Mouse (Mus musculus): ENCODE results near the gene Ccl28.
"Not testable (repeated sequence)": the region's sequence is repeated elsewhere in the genome, so short reads cannot be mapped to it uniquely, and the experiment has no call there.

The Ccl28 gene

GRCm38 (mm10) chr13:119623634-119624033 is at the start of gene Ccl28:
Gene Ccl28 (plus strand): TSS chr13:119623819.
- no peak for DNase-seq

GRCm38 (mm10) chr13:119596321-119597211 is 27.1 kb upstream of the Ccl28 start:
- not testable (repeated sequence) for DNase-seq

- DNase-seq, result not testable (repeated sequence)
Measured at GRCm38 (mm10) chr13:119598466-119598865, 25.2 kb upstream of the Ccl28 start.

- not testable (repeated sequence) for DNase-seq
Measured at GRCm38 (mm10) chr13:119599066-119599465, 24.6 kb upstream of the Ccl28 start.

GRCm38 (mm10) chr13:119599498-119599897 is 24.1 kb upstream of the Ccl28 start:
- DNase-seq, result not testable (repeated sequence)

- DNase-seq, result not testable (repeated sequence)
Measured at GRCm38 (mm10) chr13:119600166-119600565, 23.5 kb upstream of the Ccl28 start.

- DNase-seq, result peak in 1 of 2 experiments; percentile 40
Measured at GRCm38 (mm10) chr13:119602688-119603331, 20.8 kb upstream of the Ccl28 start.

GRCm38 (mm10) chr13:119603890-119604289 is 19.7 kb upstream of the Ccl28 start:
- DNase-seq, result not testable (repeated sequence)

- not testable (repeated sequence) for DNase-seq
Measured at GRCm38 (mm10) chr13:119604322-119604721, 19.3 kb upstream of the Ccl28 start.

- DNase-seq, result peak in 1 of 2 experiments; percentile 55
Measured at GRCm38 (mm10) chr13:119618841-119619240, 4.8 kb upstream of the Ccl28 start.

- DNase-seq, result peak; percentile 85 to 86
Measured at GRCm38 (mm10) chr13:119619735-119620134, 3.9 kb upstream of the Ccl28 start.

- DNase-seq, result peak; percentile 35 to 73
Measured at GRCm38 (mm10) chr13:119625952-119626351, 2.3 kb downstream of the Ccl28 start.

- peak; percentile 78 to 83 for DNase-seq
Measured at GRCm38 (mm10) chr13:119631482-119632155, 8.0 kb downstream of the Ccl28 start.

- DNase-seq, result no peak
Measured at GRCm38 (mm10) chr13:119632156-119632548, 8.5 kb downstream of the Ccl28 start.

- DNase-seq, result no peak
Measured at GRCm38 (mm10) chr13:119635496-119635895, 11.9 kb downstream of the Ccl28 start.

GRCm38 (mm10) chr13:119637837-119638236 is 14.2 kb downstream of the Ccl28 start:
- DNase-seq, result peak in 1 of 2 experiments; percentile 40

- peak; percentile 70 for DNase-seq
Measured at GRCm38 (mm10) chr13:119638449-119638848, 14.8 kb downstream of the Ccl28 start.

- no peak for DNase-seq
Measured at GRCm38 (mm10) chr13:119639302-119639701, 15.7 kb downstream of the Ccl28 start.

GRCm38 (mm10) chr13:119640504-119640903 is 16.9 kb downstream of the Ccl28 start:
- DNase-seq, result no peak

GRCm38 (mm10) chr13:119641145-119641544 is 17.5 kb downstream of the Ccl28 start:
- DNase-seq, result no peak

- no peak for DNase-seq
Measured at GRCm38 (mm10) chr13:119644769-119645168, 21.1 kb downstream of the Ccl28 start.

- peak in 1 of 2 experiments; percentile 34 for DNase-seq
Measured at GRCm38 (mm10) chr13:119646511-119646910, 22.9 kb downstream of the Ccl28 start.
